Mouse (Mus musculus) E14TG2a.4 (cell line): Measurements from ENCODE around the gene Zbtb39.

ENCODE experiments used
- CTCF ChIP-seq: conservative IDR thresholded peaks from 2 replicates; pipeline ENCODE4 v1.5.1; 2014; ENCODE audit warnings: low read length
- NANOG ChIP-seq: IDR thresholded peaks from 2 replicates; pipeline ENCODE4 v1.6.1; 2014; ENCODE audit warnings: borderline replicate concordance, low read length, mixed read lengths
- POU5F1 ChIP-seq: IDR thresholded peaks from 2 replicates; pipeline ENCODE4 v1.6.1; 2014; ENCODE audit warnings: low read length, borderline replicate concordance

DNA sequence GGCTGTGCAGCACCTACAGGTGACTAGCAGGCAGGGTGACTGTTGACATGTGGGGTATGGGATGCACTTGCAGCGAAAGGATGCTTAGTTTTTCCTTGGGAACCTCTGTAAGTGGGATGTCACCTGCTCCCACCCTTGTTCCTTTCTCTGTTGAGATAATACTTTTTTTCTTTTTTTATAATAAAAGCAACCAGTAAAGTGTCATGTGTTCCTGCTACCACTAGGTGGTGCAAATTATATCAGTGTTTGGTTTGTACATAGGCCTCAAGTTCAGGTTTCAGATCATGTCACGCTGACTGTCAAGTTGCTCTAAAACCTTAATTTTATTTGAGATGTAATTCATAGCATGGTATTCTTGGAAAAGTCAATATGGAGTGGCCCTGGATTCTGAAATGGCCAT lies 44.7 kb upstream of the Zbtb39 start:
- TF ChIP-seq CTCF (peak; percentile 74), NANOG (no peak), POU5F1 (no peak)
